Mouse (Mus musculus): ENCODE data around the gene Gm10570. TPM values are rescaled to one million over a fixed set of nuclear protein-coding genes. Genes with fewer than 3 reads are reported as not detected.

Gm10570 gene
- polyA plus RNA-seq, 1 experiment, result 1.5 TPM

- TF ChIP-seq FLI1 (IDR thresholded peaks at IDR 0.05; ENCODE audit: low read length) (no peak), GATA1 (IDR thresholded peaks at IDR 0.05; ENCODE audit: borderline replicate concordance, low read length) (no peak)
- H3K4me3 ChIP-seq (replicated peaks), result no peak overlapping the region
- peaks cover 3% of the 10 kb centered on the region; the same call in 1 of the 2 replicates for H3K9me3 ChIP-seq
- peaks cover 80% of the 10 kb centered on the region for H3K27me3 ChIP-seq (replicated peaks)
- peaks cover 13% of the 10 kb centered on the region for H3K36me3 ChIP-seq (replicated peaks; ENCODE audit: low read length)
- H3K4me1 ChIP-seq, result peaks cover 25% of the 10 kb centered on the region
Observed at GRCm38 (mm10) chr4:130309254-130309653, 780 bp upstream of the Gm10570 start.

GRCm38 (mm10) chr4:130307851-130308230 is 633 bp downstream of the Gm10570 start:
- H3K4me3 ChIP-seq (replicated peaks), result peak overlapping the region; percentile 91
- H3K4me1 ChIP-seq, result peaks cover 25% of the 10 kb centered on the region
- H3K27me3 ChIP-seq (replicated peaks), result peaks cover 88% of the 10 kb centered on the region
- no peak for TF ChIP-seq GATA1 (IDR thresholded peaks at IDR 0.05; ENCODE audit: borderline replicate concordance, low read length)
- no peak for TF ChIP-seq FLI1 (IDR thresholded peaks at IDR 0.05; ENCODE audit: low read length)
- peaks cover 3% of the 10 kb centered on the region; the same call in 1 of the 2 replicates for H3K9me3 ChIP-seq
- H3K36me3 ChIP-seq (replicated peaks; ENCODE audit: low read length), result peaks cover 4% of the 10 kb centered on the region

GRCm38 (mm10) chr4:130306796-130307630 is 1.5 kb downstream of the Gm10570 start:
- H3K4me3 ChIP-seq (replicated peaks), result no peak overlapping the region
- peaks cover 92% of the 10 kb centered on the region for H3K27me3 ChIP-seq (replicated peaks)
- peaks cover 3% of the 10 kb centered on the region; the same call in 1 of the 2 replicates for H3K9me3 ChIP-seq
- H3K4me1 ChIP-seq, result peaks cover 25% of the 10 kb centered on the region
- no peak for TF ChIP-seq GATA1 (IDR thresholded peaks at IDR 0.05; ENCODE audit: borderline replicate concordance, low read length)
- TF ChIP-seq FLI1 (IDR thresholded peaks at IDR 0.05; ENCODE audit: low read length), result no peak
- no peaks in the 10 kb centered on the region for H3K36me3 ChIP-seq (replicated peaks; ENCODE audit: low read length)

- TF ChIP-seq GATA1 (IDR thresholded peaks at IDR 0.05; ENCODE audit: borderline replicate concordance, low read length) (no peak), FLI1 (IDR thresholded peaks at IDR 0.05; ENCODE audit: low read length) (no peak)
Observed at GRCm38 (mm10) chr4:130304746-130305145, 3.7 kb downstream of the Gm10570 start.

GRCm38 (mm10) chr4:130302285-130302870 is 6.1 kb downstream of the Gm10570 start:
- Histone ChIP-seq H3K4me1 (peaks cover 7% of the 10 kb centered on the region; the same call in 1 of the 2 replicates), H3K4me3 (replicated peaks) (no peak overlapping the region), H3K27me3 (replicated peaks) (peaks cover 85% of the 10 kb centered on the region), H3K36me3 (replicated peaks; ENCODE audit: low read length) (no peaks in the 10 kb centered on the region), H3K9me3 (no peaks in the 10 kb centered on the region)
- no peak for TF ChIP-seq GATA1 (IDR thresholded peaks at IDR 0.05; ENCODE audit: borderline replicate concordance, low read length)
- no peak for TF ChIP-seq FLI1 (IDR thresholded peaks at IDR 0.05; ENCODE audit: low read length)

More at GRCm38 (mm10) chr4:130304746-130305145, 3.7 kb downstream of the Gm10570 start:
- Histone ChIP-seq H3K4me1 (peaks cover 25% of the 10 kb centered on the region), H3K9me3 (peaks cover 3% of the 10 kb centered on the region; the same call in 1 of the 2 replicates), H3K27me3 (replicated peaks) (peaks cover 92% of the 10 kb centered on the region), H3K4me3 (replicated peaks) (no peak overlapping the region), H3K36me3 (replicated peaks; ENCODE audit: low read length) (no peaks in the 10 kb centered on the region)

- Histone ChIP-seq H3K4me1 (peaks cover 28% of the 10 kb centered on the region), H3K9me3 (no peaks in the 10 kb centered on the region)
Observed at GRCm38 (mm10) chr4:130299629-130300018, 8.8 kb downstream of the Gm10570 start.

GRCm38 (mm10) chr4:130298877-130299628 is 9.4 kb downstream of the Gm10570 start:
- Histone ChIP-seq H3K4me3 (replicated peaks) (no peak overlapping the region), H3K27me3 (replicated peaks) (peaks cover 57% of the 10 kb centered on the region), H3K9me3 (no peaks in the 10 kb centered on the region), H3K36me3 (replicated peaks; ENCODE audit: low read length) (no peaks in the 10 kb centered on the region), H3K4me1 (peaks cover 29% of the 10 kb centered on the region)
- no peak for TF ChIP-seq GATA1 (IDR thresholded peaks at IDR 0.05; ENCODE audit: borderline replicate concordance, low read length)
- TF ChIP-seq FLI1 (IDR thresholded peaks at IDR 0.05; ENCODE audit: low read length), result no peak

More at GRCm38 (mm10) chr4:130299629-130300018, 8.8 kb downstream of the Gm10570 start:
- Histone ChIP-seq H3K27me3 (replicated peaks) (peaks cover 62% of the 10 kb centered on the region), H3K36me3 (replicated peaks; ENCODE audit: low read length) (no peaks in the 10 kb centered on the region), H3K4me3 (replicated peaks) (no peak overlapping the region)
- no peak for TF ChIP-seq GATA1 (IDR thresholded peaks at IDR 0.05; ENCODE audit: borderline replicate concordance, low read length)
- no peak for TF ChIP-seq FLI1 (IDR thresholded peaks at IDR 0.05; ENCODE audit: low read length)

GRCm38 (mm10) chr4:130297123-130297529 is 11.3 kb downstream of the Gm10570 start:
- H3K4me1 ChIP-seq, result peaks cover 32% of the 10 kb centered on the region

GRCm38 (mm10) chr4:130296243-130296965 is 12.1 kb downstream of the Gm10570 start:
- Histone ChIP-seq H3K9me3 (no peaks in the 10 kb centered on the region), H3K4me3 (replicated peaks) (no peak overlapping the region), H3K36me3 (replicated peaks; ENCODE audit: low read length) (no peaks in the 10 kb centered on the region), H3K4me1 (peaks cover 32% of the 10 kb centered on the region), H3K27me3 (replicated peaks) (peaks cover 35% of the 10 kb centered on the region)
- TF ChIP-seq FLI1 (IDR thresholded peaks at IDR 0.05; ENCODE audit: low read length) (no peak), GATA1 (IDR thresholded peaks at IDR 0.05; ENCODE audit: borderline replicate concordance, low read length) (no peak)

More at GRCm38 (mm10) chr4:130297123-130297529, 11.3 kb downstream of the Gm10570 start:
- Histone ChIP-seq H3K9me3 (no peaks in the 10 kb centered on the region), H3K36me3 (replicated peaks; ENCODE audit: low read length) (no peaks in the 10 kb centered on the region), H3K27me3 (replicated peaks) (peaks cover 43% of the 10 kb centered on the region), H3K4me3 (replicated peaks) (no peak overlapping the region)
- TF ChIP-seq FLI1 (IDR thresholded peaks at IDR 0.05; ENCODE audit: low read length) (no peak), GATA1 (IDR thresholded peaks at IDR 0.05; ENCODE audit: borderline replicate concordance, low read length) (no peak)

Measured in megakaryocyte, embryonic 14.5 days (primary cell).